Mouse (Mus musculus) B cell, adult 2 months (primary cell): Measurements from ENCODE around the gene Rps16.
A peak's percentile ranks its signal among the peaks of the same experiment; 100 is the strongest.

ENCODE experiments used
- DNase-seq, 2 experiments: peaks; one replicate each; pipeline ENCODE4 v3.0.0; 2022

Rps16 gene

DNA sequence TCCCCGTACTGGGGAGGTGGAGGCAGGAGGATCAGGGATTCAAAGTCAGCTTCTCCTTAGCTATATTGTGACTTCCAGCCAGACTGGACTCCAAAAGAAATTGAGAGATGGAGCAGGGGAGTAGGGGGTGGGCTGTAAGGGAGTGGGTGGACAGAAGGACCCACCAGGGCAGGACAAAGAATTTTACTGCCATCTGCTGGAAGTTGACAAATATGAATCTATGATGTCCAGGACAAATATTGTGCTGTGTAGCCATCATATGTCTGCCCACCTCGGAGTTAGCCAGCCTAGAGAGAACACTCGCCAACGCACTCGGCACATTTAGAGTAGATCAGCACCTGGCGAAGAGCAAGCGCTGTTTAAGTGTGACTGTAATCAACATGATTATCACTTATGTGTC is 1.9 kb upstream of the Rps16 start:
- DNase-seq = no peak

DNA sequence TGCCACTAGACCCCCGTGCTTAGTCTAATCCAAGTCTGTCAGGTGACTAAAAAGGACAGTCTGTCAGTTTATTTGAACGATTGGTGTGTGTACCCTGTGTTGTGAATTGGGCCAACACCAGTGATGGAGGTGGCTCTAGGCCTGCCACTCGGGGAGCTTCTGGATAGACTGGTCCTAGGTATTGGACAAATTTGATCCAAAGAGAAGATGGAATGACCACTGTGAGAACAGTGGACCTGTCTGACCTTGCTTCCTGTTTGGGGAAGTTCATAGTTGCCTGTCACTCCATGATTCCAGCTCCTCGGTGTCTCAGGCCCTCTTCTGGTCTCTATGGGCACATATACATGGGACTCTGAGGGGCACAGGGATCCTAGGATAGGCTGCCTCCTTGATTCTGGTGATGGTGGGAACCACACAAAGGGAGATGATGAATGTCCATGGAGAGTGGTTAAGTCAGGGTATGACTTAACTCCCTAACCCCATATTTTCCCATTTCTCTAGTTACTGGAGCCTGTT is 1.3 kb downstream of the Rps16 start:
- no peak for DNase-seq

DNA sequence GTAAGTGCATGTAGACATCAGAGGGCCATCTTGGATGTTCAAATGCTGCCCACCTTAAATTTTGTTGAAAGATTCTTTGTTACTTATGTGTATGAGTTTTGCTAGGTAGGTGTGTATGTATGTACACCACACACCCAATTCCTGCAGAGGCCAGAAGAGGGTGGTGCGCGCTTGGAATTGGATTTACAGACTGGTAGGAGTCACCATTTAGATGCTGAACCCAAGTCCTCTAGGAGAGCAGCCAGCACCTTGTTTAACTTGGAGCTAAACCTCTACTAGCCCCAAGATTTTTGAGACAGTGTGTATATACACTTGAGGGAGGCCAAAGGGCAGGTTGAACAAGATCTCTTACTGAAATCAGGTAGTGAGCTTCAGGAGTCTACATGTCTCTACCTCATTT is 2.8 kb downstream of the Rps16 start:
- peak in 1 of 2 experiments; percentile 26 for DNase-seq

DNA sequence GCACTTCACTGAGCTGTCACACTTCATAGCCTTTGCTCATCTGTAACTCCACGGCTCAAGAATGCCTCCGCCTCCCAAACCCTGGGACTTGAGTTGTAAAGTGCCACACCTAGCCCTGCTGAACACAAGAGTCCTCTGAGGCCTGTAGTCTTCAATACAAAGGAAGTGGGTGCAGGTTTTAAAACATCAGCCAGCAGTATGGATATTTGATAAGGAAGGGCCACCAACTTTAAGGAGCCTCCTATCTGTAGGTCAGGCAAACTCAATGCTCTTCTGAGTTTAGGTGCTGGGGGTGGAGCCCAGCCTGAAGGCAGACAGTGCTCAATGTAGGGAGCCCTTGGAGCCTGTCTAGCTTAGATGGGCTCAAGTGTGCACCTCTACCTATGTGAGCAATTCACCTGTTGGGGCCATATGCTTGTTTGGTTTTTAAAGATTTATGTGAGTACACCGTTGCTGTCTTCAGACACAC is 3.7 kb downstream of the Rps16 start:
- DNase-seq = no peak

DNA sequence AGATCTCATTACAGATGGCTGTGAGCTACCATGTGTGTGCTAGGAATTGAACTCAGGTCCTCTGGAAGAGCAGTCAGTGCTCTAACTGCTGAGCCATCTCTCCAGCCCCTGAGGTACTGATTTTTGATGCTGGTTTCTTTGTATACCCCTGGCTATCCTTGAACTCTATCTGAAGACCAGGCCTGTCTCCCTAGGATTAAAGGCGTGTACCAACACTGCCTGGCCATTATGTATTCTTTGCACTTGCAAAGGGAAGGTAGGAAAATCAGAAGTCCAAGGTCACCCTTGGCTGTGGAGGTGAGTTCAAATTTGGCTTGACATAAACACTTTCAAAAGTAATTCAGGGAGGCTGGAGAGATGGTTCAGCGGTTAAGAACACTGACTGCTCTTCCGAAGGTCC is 4.1 kb downstream of the Rps16 start:
- no peak for DNase-seq

DNA sequence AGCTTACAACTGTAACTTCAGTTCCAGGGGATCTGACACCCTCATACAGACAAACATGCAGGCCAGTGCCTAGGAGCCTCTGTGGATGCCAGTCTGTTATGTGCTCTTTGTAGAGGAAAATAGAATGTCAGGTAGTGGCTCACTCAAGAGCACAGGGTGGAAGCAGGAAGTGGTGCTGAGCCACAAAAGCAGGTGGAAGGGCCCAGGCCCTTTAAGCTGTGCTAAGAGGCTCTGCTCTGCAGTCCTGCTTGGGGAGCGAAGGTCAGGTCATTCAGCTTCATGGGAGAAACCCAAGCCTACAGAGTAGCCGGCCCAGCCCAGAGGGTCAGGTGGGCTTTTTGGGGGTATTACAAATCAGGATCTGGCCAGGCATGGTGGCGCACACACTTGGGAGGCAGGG is 4.8 kb downstream of the Rps16 start:
- peak in 1 of 2 experiments; percentile 21 for DNase-seq

DNA sequence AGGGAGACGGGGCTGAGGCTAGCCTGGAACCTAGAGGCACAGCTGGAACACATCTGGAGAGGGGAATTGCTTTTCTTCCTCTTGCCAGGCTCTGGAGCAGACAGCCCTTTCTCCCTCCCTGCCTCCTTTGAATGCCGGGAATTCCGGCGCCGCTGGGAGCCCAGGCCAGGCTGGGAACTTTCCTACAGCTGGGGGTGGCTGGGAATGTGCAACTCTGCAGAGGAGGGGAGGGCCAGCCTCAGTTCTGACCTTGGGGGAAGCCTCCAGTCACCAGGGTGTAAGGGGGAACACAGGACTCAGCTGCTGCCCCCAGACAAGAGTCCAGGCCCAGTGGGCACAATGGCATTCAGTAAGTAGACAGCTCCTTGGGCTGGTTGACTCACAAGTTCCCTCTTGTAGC is 6.5 kb downstream of the Rps16 start:
- DNase-seq = no peak

DNA sequence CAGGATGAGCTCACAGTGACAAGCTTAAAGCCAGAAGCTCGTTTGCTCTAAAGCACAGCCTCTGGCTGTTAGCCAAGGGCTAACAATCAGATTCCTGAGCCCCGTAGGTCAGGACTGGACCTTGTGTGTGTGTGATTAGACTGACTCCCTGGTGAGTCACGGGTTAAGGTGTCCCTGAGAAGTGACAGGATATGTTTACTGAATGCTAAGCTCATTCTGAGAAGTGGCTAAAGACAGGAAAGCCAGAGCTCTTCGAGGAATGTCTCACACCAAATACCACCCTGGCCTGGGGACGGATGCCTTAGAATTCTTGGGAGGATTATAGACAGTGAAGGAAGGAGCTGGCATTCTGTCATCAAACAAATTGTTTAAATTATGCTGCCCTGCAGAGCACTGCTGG is 7.5 kb downstream of the Rps16 start:
- no peak for DNase-seq

DNA sequence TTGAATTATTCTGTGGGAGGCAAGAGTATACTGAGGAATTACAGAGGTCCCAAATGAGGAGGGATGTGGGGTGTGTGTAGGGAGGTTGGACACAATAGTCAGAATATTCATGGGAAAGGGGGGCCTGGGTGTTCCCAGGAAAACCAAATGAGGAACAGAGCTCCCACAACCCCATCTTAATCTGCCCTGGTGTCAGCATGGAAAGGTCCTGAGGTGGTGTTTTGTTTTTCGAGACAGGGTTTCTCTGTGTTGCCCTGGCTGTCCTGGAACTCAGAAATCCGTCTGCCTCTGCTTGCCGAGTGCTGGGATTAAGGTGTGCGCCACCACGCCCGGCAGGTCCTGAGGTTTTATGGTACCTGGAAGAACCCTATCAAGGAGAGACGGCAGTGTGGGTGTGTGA is 8.0 kb downstream of the Rps16 start:
- no peak for DNase-seq

DNA sequence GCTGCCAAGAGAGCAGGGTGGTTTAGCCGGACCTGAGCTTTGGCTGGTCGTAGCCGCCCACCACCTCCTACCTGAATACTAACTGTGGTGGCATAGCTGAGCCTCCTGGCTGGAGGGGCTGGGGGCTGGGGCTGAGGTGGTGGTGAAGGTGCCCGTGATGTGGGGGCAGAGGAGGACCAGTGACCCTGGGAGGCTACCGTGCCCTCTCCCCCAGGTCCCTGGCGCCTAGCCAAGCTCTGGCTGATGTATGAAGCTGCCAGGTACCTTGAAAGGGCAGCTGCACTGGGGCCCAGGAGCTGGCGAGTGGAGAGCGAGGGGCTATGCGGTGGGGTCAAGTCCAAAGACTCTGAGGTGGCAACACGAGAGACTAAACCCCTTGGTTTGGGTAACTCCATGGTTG is 9.4 kb downstream of the Rps16 start:
- DNase-seq = no peak

DNA sequence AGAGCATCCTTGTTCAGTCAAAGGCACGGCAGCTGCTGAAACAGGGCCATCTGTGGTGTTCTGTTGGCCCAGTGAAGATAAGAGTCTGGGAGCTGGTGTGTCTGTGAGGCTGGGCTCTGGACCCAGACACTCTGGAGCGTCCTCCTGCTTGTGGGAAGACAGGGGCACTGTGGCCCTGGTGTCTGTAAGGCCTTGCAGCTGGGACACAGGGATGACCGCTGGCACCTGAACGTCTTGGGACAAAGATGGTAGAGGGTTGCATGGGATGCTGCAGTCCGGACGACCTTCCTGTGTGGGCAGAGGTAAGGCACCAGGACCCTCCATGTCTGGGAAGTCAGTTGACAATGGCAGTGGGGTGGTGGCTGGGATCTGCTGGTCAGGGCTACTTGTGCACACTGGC is 9.8 kb downstream of the Rps16 start:
- no peak for DNase-seq

DNA sequence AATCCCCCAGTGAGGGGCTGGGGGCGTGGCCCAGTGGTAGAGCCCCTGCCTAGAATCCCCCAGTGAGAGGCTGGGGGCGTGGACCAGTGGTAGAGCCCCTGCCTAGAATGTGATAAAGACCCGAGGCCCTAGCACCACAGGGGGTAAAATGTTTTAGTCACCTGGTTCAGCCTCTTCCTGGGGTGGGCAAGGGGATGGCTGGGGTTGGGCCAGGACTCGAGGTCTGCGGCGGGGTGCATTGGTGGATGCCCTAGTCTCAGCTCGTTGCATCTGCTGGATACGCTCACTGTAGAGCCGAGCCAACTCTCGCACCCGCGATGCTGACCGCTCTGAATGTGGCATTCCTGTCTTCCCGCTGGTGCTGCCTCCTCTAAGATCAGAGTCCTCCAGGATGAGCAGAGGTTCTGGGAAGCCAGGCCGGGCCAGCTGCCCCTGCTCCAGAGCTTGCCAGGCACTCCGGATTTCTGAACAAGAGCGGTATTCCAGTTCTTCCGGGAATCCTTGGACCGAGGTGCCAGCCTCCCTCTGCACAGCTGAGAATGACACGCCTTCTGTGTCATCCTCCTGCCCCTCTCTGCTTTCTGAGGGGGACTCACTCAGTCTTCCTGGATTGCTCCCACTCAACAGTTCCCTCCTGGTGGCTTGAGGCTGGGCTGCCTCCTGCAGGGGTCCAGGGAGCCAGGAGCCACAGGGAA is 11.3 kb downstream of the Rps16 start:
- DNase-seq = no peak

DNA sequence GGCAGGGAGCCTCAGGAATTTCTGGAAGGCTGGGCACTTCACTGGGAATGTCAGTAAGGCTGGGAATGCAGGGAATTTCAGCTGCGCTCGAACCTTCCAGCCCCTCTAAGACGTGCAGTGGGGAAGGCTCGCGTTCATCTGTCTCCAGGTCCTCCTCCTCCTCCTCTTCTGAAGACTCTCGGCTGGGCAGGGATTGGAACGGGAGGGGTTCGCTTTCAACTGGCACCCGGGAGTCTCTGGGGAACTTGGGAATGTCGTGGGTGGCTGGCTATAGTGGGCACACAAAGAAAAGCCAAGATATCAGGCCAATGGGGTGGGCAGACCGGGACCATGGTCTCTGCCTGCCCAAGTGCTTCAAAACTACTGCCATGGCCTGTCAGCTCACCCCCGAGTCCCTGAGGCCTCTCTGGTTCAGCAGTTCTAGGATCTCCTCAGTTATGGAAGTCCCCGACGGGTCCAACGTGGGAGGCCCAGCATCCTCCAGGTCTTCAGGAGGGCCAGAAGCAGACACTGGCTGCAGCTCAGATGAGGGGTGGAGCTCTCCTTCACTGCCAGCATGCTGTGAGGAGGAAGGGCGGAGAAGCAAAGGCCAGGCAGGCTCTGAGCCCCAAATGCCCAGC is 12.1 kb downstream of the Rps16 start:
- DNase-seq = no peak

DNA sequence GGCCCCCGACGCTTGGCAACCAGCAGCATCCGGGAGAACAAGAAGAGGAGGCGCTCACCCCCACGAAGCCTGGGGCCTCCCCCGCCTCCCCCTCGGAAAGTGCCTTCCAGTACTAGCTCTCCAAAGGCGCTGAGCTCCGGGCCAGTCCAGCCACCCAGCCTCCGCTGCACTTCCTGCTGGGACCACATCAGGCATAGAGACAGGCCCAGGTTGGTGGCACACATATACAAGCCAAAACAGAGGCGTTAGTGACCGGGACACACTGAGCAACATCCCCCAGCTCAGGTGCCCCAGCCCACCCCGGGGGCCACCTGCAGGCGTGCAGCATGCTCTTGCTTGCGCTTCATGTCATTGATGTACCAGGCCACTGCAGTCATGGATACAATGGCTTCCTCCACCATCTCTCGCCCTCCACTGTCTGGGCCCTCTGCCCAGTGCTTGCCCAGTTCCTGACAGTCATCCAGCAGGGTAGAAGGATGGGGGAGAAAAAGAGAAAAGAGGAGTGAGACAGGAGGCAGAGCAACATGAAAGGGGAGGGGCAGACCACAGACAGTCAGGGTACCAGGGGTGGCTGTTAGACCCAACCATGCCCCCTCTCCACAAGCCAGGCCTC is 17.3 kb downstream of the Rps16 start:
- no peak for DNase-seq

DNA sequence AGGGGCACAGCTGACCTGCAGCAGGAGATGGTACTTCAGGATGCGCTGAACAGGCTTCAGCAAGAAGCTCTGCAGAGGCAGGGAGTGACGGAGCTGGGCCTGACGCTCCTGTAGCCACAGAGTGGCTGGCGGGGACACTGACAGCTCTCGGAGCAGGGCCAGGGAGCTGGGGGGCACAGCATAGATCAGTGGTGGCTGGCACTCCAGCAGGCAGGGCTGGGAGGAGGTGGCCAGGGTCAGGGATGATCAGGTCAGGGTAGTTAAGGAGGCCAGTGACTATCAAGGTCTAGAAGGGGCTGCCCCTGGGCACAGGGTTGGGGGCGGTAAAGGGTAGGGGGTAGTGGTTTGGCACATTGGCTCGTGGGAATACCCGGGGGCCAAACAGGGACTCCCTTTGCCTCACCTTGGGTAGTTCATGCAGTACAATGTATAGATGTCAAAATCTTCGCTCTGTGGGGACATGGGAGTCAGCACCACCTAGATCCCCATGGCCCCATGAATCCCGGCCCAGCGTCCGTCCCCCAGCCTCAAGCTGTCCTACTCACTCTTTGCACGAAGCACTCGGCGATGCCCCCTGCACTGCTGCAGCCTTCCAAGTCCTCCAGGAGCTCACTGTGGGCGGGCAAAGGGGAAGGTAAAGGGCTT is 17.9 kb downstream of the Rps16 start:
- no peak for DNase-seq

DNA sequence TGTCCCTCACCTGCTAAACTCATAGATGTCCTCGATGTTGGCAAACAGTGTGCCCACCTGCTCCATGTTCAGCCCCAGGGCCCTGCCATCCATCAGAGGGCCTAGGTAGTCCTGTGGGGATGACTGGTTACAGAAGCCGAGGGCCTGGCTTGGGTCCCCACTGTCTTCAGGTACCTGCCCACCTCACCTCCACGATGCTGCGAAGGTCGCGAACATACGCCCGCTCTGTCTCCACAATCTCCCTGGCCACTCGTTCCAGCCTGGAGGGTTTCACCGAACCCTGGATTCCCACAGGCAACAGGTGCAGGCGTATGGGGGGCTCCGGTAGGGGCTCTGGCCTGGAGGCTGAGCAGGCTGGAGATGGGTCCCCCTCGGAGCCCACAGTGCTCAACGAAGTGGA is 19.6 kb downstream of the Rps16 start:
- no peak for DNase-seq

DNA sequence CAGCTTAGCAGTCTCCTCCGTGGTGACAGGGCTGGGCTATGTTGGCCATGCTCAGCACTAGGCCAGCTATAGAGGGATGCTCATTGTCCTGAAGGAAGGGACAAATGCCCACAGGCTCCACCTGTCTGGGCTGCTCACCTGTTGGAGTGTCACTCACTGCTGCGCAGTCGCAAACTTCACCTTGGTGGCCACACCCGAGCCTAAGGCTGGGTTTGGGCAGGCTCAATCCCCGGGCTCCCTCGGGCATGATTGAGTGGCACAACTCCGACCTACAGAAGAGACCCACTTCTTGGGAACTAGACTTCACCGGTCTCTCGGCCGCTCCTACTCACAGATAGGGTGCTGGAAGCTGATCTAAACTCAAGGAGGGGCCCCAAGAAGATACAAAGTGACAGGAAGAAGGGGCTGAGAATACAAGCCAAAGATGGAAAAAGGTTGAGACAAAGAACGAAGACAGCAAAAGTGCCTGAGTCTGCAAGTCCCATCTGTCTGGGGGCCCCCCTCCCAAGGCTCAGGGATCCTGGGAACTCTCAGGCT is 20.6 kb downstream of the Rps16 start:
- DNase-seq = peak in 1 of 2 experiments; percentile 13

DNA sequence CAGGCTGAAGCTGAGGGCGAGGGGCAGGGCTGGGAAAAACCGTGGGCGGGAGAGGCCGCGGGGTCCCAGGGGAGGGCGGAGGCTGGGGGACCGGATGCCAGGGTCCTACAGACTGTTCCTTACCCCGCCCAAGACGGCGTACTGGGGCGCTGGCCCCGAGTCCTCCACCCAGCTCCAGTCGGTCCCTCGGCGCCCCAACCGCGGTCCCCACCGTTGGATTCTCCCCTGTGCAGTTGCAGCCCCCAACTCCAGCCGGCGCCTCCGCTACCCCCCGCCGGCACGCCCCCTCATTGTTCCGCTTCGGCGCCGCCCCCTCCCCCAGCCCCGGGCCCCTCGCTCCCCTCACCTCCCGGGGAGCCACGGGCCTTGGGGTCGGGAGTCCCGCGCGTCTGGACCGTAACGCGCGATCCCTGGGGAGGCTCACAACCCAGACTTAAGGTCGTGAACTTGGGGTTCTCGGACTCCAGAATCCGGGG is 21.1 kb downstream of the Rps16 start:
- DNase-seq = peak; percentile 51 to 52

DNA sequence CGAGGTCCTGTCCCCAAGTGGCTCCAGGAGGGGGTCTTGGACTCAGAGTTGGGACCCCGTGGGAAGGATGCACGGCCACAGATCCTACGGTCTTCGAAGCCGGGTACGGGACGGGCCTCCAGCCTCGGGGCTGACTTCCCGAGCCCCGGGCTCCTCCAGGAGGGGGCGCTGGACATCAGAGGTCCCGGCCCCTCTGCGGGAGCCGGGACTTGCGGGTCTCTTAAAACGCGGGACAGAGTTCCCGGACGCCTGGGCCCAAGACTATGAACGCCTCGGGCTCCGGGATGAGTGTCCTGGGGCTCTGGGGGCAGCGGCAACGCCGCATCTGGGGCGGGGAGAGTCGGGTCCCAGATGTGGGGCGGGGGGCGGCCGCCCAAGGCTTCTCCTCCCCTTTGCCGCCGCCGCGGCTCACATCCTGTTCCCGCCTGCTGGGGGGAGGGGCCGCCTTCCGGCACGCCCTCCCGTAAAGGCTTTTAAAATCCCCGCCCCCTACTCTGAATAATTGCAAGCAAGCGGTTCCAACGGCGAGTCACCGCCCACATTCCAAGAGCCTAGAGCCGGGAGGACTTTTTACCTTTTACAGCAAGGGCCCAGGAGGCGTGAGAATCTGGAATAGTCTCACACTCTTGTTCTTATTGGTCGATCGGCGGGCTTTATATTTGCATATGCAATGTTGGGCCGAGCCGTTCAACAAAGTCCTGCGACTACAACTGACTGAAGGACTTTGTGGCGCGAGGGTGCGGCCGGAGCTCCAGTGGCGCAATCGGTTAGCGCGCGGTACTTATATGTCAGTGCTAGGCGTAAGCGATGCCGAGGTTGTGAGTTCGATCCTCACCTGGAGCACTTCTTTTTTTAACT is 22.0 kb downstream of the Rps16 start, which contains the start of gene Plekhg2:
Plekhg2 (minus strand) TSS at position 349 of the 858 bp plus-strand sequence.
- peak; percentile 98 for DNase-seq

DNA sequence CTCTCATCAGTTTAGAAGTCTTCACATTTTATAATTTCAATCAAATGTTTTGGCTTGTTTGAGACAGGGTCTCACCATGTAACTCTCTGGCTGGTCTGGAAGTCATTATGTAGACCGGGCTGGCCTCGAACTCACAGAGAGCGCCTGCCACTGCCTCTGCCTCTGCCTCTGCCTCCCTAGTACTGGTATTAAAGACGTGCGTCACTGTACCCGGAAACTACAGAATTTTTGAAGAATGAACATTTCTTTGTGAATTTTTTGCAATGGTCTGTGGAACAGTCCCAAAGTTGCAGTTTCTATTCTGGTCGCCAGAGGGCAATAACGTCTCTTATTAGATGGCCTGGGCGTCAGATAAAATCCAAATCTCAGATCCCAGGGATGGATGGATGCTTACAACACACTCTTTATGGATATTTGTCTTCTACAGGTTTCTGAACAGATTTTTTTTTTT is 22.7 kb downstream of the Rps16 start:
- DNase-seq = peak; percentile 88 to 89

DNA sequence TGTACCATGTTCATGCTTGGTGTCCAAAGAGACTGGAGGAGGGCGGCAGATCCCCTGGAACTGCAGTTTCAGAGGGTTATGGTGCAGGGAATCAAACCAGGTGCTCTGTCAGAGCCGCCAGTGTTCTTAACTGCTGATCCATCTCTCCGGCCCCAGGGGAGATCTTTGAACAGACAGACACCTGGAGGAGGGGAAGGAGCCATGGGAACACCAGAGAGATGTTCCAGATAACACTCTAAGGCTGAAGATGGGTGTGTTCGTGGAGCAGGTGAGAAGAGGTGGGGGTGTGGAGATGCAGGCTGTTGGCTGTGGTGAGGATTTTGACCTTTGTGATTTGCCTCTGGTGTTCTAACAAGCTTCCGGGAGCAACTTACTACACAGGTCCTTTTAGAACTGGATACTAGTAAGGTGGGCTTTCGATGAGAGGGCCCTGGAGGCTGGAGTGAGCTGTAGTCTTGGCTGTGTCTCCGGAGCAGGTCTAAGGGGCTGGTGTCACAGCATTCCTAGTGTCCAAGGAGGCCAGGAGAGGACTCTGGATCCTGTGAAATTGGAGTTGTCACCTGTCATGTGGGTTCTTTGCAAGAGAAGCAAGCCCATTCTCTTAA is 23.5 kb downstream of the Rps16 start:
- peak in 1 of 2 experiments; percentile 24 for DNase-seq

DNA sequence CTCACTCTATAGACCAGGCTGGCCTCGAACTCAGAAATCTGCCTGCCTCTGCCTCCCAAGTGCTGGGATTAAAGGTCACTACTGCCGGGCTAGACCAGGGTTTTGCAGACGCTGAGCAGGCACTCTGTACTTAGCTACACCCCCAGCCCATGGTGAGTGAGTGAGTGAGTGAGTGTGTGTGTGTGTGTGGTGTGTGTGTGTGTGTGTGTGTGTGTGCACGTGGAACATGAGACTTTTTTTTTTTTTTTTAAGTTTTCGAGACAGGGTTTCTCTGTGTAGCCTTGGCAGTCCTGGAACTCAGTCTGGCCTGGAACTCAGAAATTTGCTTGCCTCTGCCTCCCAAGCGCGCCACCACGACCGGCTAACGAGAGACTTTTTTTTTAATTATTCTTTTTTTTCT is 24.2 kb downstream of the Rps16 start:
- DNase-seq = no peak
